Mouse (Mus musculus) lung, postnatal 4 days (tissue): ENCODE data around the gene Nbea.

Experiments used
- DNase-seq, 2 experiments: peaks; one replicate each; pipeline ENCODE4 v3.0.0; 2021

Nbea gene

DNA sequence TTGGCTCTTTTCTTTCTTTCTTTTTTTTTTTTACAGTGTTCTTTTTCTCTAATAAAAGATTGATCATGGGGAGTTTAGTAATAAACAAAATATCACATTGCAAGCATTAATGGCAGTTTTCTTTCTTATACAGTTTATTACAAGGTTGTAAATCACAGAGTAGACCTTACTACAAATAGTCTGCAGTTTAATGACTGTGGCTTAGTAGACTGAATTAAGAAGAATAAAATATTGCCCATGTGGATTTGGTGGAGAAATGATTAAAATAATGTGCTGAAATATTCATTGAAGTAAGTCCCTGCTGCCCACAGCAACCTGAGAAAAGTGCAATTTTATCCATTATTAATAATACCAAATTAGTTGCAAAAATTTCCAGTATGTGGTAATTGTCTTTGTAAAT, 363.9 kb downstream of the Nbea start:
- DNase-seq, result no peak

DNA sequence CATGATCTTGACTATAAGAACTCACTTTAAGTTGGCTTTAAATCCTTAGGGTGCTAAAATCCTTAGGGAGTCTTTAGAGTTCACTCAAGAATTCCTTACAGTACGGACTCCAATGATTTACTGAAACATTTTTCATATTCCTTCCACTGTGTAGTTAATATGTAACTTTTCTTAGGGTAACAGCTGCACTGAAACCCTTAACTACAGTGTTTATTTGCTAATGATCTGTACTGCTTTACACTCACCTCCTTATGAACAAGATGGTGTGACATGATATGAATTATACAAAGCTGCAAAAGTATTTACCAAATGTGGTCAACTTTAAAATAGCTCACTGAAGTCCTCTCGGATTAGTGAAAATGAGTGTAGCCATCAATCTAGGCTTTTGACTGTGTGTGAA, 365.4 kb downstream of the Nbea start:
- no peak for DNase-seq

- peak in 1 of 2 experiments; percentile 19 for DNase-seq
Observed at GRCm38 (mm10) chr3:55816638-55817375, 366.7 kb downstream of the Nbea start.

GRCm38 (mm10) chr3:55816096-55816495, 367.4 kb downstream of the Nbea start:
- DNase-seq, result no peak

DNA sequence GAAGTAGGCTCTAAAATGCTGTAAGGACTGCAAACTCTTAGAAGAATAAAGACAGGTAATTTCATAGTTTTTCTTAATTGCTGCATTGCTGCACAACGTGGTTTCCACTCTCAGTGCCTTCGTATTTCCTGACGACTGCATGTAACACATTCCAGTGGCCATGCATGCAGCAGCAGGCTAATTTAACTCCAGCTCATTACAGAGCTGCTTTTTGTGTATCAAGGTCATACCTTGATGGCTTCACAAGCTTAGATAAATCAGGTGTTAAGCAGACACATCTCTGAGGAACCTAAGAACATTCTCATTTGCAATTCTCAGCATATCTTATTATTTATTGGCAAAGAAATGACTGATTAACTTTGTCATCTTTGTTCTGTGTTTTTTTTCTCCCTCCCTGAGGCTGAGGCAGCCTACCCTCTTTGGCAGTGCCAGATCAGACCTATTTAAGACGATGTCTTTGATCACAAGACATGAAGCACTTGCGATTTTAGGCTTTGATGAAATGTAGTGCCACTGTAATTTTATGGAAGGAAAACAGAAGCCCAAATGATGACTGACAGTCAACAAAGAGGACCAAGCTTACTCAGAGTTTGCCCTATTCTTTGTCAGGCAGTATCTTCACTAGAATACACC, 368.4 kb downstream of the Nbea start:
- no peak for DNase-seq

GRCm38 (mm10) chr3:55794768-55795167, 388.7 kb downstream of the Nbea start:
- no peak for DNase-seq

- DNase-seq, result peak; percentile 48 to 54
Observed at GRCm38 (mm10) chr3:55793842-55794575, 389.5 kb downstream of the Nbea start.

- no peak for DNase-seq
Observed at GRCm38 (mm10) chr3:55792251-55792650, 391.2 kb downstream of the Nbea start.

- no peak for DNase-seq
Observed at GRCm38 (mm10) chr3:55790609-55791008, 392.9 kb downstream of the Nbea start.

DNA sequence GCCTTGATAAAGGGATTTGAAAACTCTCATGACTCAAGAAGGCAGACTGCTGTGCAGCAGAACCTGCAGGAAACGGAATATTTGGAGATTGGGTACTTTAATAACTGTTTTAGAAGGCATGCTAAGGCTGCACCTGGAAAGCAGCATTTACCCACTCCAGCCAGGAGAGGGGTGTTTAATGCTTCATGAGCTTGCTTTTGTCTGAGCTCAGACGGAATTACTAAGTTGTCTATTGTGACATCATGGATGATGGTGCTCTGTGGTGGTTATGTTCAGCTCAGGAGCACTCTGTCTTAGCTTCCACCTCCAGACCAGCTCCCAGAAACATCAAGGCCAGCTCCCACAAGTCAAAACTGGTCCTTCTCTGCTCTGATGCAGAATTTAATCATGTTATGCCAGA, 393.6 kb downstream of the Nbea start:
- DNase-seq, result no peak

GRCm38 (mm10) chr3:55788621-55789201, 394.8 kb downstream of the Nbea start:
- DNase-seq, result no peak

DNA sequence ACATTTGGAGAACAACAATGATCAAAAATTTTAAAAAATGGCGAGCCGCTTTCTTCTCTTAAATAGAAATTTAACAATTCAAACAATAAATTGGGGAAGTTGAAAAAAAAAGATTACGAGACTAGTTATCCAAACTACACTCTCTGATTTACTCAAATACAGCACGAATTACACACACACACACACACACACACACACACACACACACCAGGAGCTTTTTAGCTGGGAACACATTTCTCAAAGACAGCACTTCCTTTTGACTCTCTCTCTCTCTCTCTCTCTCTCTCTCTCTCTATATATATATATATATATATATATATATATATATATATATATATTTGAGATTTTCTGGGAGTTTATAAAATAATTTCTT, 395.3 kb downstream of the Nbea start:
- DNase-seq, result no peak

GRCm38 (mm10) chr3:55787487-55788213, 395.9 kb downstream of the Nbea start:
- peak; percentile 44 to 64 for DNase-seq

GRCm38 (mm10) chr3:55786835-55787486, 396.5 kb downstream of the Nbea start:
- no peak for DNase-seq

DNA sequence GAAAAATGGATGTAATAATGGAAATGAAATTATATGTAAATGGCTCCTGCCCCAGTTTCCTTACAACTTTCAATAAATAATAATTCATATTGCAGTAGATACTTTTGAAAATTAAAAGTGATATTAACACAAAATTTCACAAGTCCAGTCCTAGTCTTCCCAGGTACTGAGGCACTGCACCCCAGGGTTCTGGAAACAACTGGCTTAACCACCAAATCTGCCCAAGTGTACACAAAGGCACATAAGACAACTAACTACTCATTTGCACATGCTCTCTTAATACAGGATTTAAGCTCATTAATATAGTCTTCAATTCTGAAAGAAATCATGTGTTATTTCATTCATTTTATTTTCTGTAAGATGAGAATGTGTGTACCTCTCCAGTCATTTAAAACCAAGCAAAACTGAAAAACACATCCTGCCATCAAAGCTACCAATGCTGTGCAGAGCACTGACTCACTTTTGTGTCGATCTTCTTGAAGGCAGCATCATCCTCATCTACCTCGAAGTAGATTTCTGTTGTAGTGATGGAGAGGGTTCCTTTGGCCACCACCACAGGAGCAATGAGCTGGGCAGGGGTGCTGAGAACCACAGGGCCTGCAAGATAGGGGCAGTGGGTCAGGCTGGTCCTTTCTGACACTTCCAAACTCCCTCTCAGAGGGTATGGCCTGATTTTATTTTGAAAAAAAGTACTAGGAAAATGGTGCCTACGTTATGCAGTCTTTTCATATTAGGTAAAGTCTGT, 397.3 kb downstream of the Nbea start:
- DNase-seq, result no peak

DNA sequence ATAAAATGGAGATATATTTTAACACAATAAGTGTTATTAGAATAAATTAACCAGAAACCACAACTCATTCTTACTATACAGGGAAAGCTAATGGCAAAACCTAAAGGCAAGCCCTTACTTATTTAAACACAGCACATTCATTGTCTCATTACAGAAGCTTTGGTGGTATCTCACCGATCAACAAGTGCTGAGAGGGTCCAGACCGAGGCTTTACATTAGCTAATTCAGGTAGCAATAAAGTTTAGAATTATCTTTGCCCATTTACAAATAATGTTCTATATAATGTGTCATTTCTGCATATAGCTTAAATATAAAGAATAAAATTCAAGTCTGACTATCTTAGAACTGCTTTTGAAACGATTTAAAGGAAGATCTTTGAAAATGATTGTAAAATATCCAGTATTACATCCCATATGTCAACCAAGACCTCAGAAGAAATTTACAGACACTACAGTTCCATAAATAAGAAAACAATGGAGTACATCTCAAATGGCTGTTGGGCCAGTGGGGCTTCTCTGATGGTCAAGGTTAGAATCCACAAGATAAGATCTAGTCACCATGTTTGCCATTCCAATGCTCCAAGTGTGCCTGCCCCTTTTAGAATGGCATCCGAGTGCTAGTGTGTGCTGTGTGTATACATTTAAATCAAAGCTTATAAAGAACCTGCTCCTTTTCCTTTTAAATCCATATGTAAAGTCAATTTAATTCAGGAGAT, 398.1 kb downstream of the Nbea start:
- DNase-seq, result no peak

- no peak for DNase-seq
Observed at GRCm38 (mm10) chr3:55784101-55784500, 399.4 kb downstream of the Nbea start.

- peak; percentile 12 to 30 for DNase-seq
Observed at GRCm38 (mm10) chr3:55783171-55784081, 400.1 kb downstream of the Nbea start.

GRCm38 (mm10) chr3:55782771-55783170, 400.7 kb downstream of the Nbea start:
- peak; percentile 27 to 29 for DNase-seq
